Mouse (Mus musculus) cerebellum, adult 9-10 months (tissue): Measurements from ENCODE around the gene Cntnap5a.

ENCODE experiments used
- DNase-seq: peaks from one replicate; pipeline ENCODE4 v3.0.0; 2022

The Cntnap5a gene

DNA sequence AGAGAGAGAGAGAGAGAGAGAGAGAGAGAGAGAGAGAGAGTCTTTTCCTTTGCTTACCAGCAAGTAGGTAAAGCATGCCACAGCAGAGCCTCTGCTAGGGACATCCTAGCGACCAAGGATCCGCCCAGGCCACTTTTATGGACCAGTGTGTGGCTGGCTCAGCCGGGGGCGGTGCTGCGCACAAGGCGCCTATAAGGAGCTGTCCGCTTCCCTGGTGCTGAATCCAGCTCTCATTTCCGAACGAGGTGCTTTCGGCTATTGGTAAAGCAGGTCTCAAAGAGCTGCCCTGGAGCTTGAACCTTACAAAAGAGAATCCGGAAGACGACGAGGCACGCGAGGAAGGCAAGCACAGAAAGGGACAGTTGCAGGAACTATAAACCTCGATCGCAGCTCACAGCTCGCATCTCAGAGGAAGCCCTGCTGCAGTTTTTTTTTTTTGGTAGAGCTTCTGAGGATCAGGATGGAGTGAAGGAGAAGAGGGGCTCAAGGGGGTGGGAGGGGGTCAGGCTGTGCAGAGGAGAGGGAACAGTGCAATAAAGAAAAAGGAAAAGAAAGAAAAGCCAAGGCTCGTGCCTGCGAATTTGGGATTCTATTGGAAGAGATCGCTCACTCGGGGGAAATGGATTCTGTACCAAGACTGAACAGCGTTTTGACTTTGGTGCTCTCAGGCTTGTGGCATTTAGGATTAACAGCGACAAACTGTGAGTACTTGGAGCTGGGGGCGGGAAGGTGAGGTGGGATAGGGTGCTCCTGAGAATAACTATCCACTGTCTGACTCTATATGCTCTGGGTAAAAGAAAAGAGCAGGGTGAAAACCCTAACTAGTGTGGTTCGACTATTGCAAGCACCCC is at the start of gene Cntnap5a:
Gene Cntnap5a, plus strand, starts transcription at position 239 of the 851 bp plus-strand sequence.
- DNase-seq, result no peak

DNA sequence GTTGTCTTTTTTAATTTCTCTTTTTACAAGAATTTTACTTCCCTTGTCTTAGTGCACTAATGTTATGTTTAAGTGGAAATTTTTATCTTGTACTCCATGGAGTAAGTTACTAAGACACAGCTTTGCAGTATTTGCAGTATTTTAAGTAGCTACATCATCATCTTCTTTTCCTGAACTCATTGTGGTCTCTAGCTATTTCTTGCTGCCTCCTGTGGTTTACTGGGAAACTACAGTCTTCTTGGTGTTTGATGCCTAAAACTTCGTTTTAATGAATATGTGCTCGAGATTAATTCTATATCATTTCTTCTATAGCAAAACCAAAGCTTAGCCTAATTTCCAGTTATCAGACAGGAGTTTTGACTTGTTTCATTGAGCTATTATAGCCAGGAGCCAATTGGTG is 37.6 kb upstream of the Cntnap5a start:
- no peak for DNase-seq

DNA sequence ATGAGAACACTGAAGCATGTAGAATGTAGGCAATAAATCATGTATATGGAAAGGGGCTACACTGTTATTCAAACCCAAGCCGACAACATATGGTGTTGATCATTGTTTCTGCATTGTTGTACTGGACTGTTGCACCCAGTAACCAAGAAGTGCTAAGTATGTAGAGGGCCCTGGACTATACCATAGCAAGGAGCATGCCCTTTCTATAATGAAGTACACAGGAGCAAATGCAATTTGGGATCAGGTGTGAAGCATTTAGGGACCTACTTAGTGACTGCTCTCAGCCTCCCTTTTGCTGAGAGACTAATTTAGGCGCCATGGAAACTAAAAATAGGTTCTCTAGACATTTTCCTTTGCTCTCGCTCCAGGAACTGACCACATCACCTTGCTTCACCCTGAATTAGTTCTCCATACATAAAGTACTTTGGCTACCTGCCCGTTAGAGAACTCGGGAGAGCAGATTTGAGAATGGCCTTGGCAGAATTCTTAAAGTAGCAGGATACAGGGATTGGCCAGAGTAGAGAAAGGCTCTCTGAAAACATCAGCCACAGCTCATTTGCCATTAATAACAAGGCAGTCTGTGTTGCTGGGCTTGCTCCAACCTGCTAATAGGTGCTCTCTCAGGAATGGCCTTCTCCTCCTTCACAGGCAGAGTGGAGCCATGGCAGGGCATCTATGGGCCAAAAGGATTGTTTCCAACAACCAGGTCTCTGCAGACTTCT is 26.1 kb upstream of the Cntnap5a start:
- no peak for DNase-seq

DNA sequence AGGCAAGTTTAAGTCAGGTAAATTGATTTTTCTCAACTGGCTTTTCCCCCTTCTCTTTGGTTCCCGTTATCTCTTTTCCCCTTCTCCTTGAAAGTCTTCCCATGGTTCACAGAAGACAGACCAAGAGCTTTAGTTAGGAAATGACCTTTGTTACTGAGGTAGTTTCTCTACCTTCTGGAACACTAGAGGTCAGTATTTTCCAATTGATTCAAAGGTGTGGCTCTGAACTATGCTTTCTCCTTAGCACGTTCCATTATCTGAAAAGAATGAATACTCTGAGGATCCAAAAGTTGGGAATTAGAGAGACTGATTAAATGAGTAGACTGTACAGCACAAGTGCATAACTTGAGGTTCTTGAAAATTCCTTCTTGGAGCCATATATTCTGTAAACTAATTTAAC is 1.9 kb downstream of the Cntnap5a start:
- peak; percentile 3 for DNase-seq

DNA sequence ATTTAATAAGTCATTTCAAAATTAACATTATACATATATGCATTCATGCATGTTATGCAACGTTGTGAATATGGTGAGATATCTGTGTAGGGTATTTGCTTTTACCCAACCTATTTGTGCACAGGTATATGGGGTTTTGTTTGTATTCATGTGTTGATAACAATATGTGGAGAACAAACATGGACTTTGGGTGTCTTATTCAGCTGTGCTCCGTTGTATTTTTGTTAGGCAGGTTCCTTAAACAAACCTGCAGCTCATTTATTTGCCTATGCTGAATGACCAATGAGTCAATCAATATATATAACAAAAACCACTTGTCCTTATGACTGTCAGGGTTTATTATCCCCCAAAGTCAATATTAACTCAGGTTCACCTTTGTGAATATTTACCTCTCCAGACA is 15.2 kb downstream of the Cntnap5a start:
- DNase-seq, result no peak

DNA sequence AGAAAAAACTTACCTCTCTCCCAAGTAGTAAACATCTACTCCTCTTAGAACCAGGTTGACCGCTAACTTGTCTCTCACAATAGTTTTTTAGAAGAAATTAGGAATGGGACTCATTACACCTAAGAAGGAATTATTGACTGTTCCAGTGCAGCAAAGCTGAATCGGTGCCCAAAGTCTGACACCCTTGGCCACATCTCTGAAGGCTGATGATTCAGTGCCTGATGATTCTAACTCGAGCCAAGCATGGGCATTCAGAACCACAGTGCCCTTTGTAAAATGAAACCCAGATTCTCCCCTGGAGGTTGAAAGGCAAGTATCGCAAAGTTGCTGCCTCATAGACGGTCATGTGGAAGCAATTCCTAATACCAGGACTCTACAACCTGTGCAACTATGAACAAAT is 58.0 kb downstream of the Cntnap5a start:
- DNase-seq, result no peak

DNA sequence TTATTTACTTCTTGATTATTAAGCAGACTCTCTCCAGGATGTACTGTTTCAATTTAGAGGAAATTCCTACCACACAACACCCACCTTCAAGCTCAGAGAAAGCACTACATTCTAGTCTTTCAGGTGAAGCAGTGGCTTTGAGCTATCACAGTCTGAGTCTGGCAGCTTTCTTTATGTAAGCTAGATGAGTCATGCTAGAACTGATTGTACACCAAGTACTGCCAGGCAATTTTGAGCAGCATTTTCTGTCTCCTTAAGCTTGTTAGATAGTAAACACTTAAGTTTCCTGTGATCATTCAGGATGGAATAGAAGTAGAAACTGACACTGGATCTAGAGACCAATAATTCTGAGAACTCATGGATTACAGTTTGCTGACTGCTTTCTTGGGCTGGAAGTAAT is 61.0 kb downstream of the Cntnap5a start:
- DNase-seq, result no peak

DNA sequence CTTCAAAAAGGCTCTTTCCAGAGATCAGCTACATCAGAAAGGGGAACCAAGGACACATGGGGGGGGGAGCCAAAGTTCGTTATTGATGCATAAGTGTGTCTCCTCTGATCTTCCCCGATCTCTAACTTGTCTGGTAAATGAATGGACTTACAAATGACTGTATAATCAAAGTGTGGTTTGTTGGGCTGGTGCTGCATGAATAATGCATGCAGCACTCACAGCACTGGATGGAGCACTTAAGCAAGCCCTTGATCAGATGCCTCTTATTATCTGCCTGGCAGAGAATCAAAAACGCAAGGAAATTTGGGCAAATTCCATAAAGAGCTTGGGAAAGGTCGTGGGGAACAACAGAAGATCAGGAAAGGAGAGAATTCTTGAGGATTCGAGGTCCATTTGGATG is 100.2 kb downstream of the Cntnap5a start:
- DNase-seq, result no peak

DNA sequence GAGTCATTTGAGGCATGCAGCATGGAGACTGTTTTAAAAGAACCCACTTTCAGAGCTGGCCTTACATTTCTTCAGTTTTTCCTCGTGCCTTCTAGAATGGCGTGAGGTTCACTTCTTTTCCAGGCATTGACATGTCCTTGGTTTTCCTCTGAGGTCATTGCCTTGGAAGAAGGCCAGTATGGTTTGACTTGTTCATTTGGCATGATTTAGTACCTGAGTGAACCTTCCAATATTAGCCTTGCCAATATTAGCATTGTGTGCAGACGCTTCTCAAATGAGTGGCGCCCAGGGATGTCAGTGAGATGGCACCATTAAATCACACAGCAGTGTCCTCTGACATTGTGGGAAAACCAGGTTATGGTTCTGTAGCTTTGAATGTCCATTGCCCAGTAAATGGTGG is 158.0 kb downstream of the Cntnap5a start:
- no peak for DNase-seq

DNA sequence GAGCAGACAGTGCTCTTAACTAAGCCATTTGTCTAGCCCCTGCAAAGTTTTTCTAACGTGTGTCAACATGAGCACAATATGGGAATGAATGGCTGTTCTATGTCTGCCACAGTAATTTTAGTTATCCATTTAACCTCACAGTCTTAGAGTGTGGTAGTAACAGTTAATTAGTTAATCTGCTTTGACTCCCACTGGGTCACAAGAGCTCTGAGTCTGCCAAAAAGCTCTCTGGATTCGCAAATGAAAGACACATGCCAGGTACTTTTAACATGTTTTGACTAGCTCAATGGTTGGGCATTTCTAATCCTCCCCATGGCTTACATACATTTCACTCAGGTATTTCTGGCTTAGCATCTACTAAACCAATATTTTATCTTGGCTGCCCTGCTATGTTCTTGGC is 163.0 kb downstream of the Cntnap5a start:
- no peak for DNase-seq

DNA sequence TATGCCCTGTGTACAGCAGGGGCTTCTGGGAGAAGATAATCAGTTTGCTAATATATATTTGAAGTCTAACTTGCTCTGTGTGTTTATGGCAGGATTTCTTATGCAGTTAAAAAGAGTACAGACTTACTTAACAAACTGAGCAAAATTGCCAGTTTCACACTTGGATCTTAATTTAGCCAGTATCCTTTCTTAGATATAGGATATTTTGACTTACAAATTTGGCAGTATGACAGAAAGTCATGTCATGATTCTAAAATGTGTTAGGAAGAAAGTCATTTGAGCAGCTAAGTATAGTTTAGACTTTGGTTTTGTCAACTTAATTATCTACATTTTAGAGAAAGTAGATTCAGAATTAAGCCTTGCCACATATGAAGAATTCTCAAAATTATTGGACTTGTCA is 167.7 kb downstream of the Cntnap5a start:
- no peak for DNase-seq

DNA sequence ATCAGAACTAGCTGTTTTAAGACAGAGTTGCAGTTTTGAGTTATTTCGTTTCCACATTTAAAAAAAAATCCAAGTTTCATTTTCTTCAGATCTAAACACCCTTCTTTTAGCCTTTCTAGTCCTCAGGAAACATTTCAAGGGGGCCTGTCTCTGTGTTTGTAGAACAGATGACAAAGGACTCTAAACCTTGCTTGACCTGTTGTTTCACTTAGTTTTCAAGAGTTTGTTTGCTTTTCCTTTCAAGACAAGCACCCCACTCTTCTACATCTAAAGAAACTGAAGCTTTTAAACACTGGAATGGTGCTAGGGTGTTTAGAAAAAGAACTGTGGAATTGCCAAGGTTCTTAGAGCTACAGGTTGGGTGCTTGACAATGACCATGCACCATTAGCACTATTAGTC is 233.8 kb downstream of the Cntnap5a start:
- no peak for DNase-seq

DNA sequence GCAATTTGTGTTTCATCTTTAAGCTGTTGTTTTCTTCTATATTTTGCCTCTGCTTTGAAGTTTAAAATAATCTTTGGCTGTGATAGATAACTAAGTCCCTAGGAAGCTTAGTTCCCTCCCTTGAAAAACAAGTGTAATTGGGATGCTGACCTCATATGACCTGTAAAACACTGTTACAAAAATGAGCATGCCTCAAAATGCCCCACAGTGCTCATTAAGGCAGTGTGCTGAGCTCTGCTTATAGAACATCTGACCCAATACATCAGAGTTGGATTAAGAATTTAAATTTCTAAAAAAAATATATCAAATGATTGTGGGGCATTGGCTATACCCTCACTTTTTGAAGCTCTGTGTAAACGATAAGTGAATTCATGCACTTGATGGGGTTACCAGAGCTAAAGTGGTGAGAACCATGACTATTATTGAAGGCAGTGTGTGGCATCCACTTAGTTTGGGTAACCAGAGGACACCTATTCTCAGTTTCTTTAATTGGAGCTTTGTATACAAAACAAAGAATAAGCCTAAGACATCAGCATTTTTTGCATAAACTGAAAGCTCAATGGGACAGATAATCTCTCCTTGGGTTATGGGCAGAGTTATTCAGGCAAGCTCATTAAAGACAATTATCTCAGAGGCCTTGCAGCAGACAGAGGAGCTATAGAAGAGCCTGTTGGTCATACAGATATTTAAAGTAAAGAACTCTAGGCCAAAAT is 241.6 kb downstream of the Cntnap5a start:
- no peak for DNase-seq

DNA sequence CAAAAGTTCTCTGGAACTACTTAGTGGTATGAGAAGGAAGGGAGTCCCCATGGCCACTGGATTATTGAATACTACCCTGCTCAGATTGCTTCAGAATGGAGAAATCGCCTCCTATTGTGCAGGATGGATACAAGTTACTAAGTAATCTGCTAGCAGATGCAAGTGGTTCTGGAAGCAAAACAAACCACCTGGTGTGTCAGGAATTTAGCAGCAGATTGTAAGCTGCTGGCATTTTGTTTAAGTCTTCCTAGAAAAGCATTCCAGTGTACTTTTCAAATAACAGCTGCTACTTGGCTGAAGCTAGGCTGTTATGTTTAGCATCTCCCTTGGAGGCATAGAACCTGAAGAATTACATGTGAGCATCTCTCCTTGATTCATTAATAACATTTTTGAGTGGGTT is 247.5 kb downstream of the Cntnap5a start:
- DNase-seq, result no peak

DNA sequence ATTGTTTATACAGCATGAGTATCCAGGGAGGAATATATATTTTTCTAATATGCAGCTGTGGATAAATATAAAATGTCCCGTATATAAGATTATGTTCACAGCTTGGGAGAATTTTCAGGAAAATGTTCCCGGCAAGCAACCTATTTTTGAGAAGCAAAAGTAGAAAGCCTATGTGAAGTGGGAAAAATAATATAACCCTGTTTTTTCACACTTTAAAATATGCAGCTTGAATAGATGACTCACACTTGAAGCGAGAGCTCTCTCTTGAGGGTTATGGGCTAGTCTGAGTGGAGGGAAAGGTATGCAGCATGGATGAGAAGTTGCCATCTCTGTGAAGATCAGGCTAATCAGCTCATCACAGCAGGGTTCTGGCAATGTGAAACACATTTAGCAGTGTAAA is 261.3 kb downstream of the Cntnap5a start:
- DNase-seq, result no peak

DNA sequence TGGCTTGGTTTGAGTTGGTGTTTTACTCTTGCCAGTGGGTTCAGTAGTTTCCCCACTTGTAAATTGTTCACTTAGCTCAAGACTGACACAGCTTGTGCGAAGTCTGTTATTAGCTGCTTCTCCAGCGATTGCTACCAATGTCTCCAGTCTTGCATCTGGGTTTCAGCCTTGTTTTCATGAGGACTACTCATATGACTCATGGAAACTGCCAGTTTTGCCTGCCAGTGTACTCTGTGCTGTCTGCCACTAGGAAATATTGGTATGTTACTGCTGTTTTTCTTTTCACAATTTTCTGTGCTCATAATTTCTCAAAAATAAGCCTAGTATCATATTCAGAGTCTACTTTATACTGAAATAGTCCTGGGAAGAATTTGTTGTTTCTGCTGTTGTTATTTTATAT is 272.0 kb downstream of the Cntnap5a start:
- DNase-seq, result no peak

DNA sequence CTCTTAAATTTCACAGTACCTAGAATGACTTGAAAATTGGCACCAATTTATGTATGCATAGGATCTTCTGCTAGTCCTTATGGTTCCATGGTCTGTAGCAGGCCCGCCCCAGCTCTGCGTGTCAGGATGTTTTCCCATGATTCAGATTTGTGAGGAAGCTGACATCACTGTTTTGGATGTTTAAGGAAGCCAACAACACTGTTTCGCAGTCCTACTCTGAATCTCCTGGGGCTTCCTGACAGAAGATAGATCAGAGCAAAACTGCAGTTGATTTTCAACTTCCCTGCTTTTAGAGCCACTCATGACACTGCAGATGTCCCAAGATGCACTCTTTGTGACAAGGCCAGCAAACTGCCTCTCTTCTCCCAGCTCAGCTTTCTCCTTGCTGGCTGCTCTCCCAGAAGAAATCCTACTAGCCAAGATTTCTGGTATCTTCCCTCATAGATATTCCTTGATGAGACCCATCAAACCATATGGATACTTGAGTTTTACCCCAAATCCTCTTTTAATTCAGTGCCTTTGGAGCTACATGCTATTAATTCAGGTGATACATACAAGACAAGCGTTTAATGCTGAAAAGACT is 280.5 kb downstream of the Cntnap5a start:
- no peak for DNase-seq

DNA sequence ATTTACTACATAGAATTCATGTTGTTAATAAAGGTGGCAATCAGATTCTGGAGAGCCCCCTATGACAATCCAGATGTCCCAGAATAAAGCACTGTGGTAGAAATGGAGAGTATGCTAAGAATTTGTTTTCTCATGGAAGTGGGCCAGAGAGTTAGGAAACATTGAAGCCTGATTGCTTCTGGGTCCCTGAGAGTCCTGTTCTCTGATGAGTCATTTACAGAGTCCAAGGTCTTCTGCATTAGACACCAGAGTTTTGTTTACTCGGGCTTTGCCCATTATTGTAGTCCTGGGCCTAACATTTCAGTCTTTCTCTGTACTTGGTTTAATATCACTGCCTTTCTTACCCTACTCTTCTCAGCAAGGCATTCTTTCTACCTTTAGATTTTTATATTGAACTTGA is 305.6 kb downstream of the Cntnap5a start:
- no peak for DNase-seq

DNA sequence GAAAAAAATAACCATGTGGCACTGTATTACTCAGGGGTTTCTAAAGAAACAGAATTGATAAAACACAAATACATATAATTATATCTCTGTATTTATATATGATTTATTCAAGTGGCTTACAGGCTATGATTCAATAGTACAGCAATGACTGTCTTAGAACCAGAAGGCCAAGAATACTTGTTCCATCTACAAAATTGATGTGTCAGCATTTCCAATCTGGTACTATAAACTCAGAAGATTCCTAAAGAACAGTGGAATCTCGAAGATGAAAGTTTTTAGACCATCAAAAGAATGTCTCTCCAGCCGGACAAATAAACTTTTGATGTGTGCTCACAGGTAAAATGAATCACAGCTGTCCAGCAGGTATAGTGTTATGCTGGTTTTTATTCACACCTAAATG is 331.2 kb downstream of the Cntnap5a start:
- DNase-seq, result no peak

DNA sequence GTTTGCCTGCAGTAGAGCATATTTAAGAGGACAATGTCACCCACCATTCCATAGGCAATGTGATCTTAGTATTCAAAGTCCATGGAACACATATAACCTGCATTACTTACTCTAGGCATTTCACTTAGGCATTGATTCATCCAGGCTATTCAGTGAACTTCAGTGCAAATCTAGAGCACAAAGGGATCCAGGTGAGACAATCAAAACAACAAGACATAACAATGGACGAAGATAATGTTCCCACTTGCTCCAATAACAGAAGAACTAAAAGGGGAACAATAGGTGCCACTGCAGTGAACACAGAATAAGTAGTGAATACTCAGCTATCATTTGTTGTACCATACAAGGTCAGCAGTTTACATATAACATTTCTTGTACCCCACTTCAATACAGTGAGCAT is 345.1 kb downstream of the Cntnap5a start:
- no peak for DNase-seq

DNA sequence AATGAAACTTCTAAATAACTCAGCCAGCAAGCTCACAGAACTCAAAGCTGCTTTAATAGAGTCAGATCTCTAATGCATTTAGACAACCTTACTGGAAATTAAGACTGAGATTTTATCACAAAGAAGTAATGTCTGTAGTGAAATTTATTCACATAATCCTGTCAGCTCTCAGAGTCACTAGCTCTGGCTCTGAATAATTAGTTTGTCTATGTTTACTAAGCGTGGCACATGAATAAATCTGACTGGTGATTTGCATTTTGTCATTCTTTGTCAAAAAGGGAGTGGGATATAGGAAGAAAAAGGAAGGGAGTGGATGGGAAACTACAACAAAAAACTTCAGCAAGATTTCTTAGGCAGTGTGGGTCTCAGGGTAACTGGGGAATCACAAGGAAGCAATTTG is 351.3 kb downstream of the Cntnap5a start:
- no peak for DNase-seq

DNA sequence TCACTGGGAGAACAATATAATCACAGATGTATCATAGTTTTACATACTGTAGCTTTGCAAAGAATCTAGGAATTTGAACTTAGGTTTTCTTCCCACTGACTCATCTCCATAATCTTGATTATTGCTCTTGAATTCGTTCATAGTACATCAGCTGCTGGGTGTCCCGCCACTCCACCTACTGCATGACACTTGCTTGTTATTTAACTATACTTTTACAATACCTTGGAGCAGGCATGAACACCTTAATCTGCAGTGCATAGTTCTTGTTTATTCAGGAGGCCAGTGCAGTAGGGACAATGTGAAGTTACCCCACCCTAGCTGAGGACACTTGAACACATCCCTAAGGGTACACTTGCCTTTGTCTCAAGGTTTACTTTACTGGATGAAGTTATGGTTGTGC is 352.3 kb downstream of the Cntnap5a start:
- DNase-seq, result no peak

DNA sequence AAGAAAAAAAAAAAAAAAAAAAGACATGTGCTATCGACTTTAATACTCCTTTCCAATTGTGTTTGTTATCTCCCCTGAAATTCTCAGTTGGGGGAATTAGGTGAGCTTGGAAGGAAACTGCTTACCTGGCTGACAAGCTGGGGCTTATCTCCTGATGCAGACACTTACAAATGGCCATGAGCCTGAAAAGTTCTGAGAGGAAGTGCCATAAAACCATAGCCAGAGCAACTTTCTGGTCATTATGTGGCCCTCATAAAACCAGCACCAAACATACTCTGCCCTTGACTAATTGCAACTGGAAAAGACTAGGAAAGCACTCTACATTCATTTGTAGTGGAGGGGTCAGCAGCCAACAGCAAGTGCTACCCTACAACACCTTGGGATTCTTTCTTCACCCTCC is 359.5 kb downstream of the Cntnap5a start:
- no peak for DNase-seq
